In the genomic region with DNA sequence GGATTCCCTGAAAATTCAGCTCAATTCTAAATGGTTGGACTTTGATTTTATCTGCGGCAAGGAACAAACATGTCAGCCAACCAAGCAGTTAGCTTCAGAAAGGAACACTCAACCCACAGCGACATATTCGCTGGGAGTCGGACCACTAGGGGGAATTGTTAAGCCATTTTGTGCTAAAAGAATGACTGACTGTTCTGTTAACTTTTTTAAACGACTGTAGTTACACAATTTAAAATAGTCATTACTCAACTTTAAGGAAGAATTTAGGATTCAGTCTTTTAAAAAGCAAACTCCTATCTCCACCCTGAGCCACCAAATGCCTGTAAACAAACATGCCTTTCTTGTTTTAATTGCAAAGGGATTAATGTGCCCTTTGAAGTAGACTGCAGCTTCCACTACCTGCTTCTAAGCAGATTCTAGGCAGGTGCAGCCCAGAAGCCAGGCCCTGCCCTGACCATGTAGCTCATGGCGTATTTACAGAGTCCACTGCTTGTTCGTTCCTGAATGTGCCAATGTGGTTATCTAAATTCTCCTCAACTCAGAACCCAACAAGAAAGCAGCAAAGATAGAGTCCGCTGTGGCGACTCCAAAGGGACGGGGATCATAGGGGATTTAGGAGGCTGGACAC, we compare ENCODE assay signal across 1 mouse cellular context.
TF ChIP-seq lines count a peak whose summit lies in the region.

No protein-coding gene starts in this region.

TF ChIP-seq in CH12.LX, 34 proteins besides CTCF, POLR2A, EP300 and RAD21:
- no peak for TF ChIP-seq MAFK (IDR thresholded peaks at IDR 0.05; ENCODE audit: insufficient replicate concordance, low read length)
- TF ChIP-seq SMC3 (IDR thresholded peaks at IDR 0.05; ENCODE audit: low read depth, low read length): 0 out of 2 replicates have a peak, but pooled peaks have one; percentile 11
